In the genomic region with DNA sequence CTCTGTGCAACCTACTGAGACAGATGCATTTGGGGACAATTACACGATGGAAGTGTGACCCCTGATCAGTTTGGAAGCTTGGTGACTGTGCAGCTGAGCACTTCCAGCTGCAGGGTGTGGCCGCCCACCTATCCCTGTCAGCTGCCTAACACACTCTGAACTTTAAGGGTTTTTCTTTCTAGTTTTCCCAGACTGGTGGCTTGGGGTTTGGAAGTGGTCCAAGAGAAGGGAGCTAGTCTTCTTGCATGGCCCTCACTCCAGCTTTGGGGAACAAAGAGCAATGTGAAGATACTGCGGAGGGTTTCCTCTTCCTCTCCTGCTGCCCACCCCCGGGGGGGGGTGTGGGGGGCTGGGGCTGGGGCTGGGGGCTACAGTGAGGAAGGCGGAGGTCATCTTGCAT, we compare ENCODE assay signal across 10 mouse cellular contexts. TPM values are rescaled to one million over a fixed set of nuclear protein-coding genes. Genes with fewer than 3 reads are reported as not detected.
DNase-seq lines count a peak whose midpoint lies in the region; ATAC-seq and TF ChIP-seq lines count a peak whose summit lies in the region.
"Had no signal": no experiment of that assay in that cellular context is flagged by ENCODE, and none has a peak within 500 bp of the region (broad histone marks: within the 10 kb centered on the region; RNA-seq: fewer than 3 reads in every experiment).

No protein-coding gene starts in this region.

- H3K9me3 ChIP-seq in intestine, embryonic 14.5 days (ENCODE audit: control insufficient read depth, low read length): no peaks in the 10 kb centered on the region
- no peaks in the 10 kb centered on the region for H3K9me3 ChIP-seq in intestine, postnatal 0 days (ENCODE audit: control insufficient read depth)
- H3K9me3 ChIP-seq in MEL (replicated peaks; ENCODE audit: insufficient read depth, low read length): no peaks in the 10 kb centered on the region
- no peaks in the 10 kb centered on the region for H3K9me3 ChIP-seq in forebrain, embryonic 11.5 days (ENCODE audit: control insufficient read depth, low read length)
- H3K9me3 ChIP-seq in limb, embryonic 14.5 days (ENCODE audit: control insufficient read depth, low read length): no peaks in the 10 kb centered on the region

- H3K4me2 ChIP-seq in intestine, embryonic 14.5 days (ENCODE audit: low read length): peak overlapping the region; percentile 7
- no peak overlapping the region for H3K4me2 ChIP-seq in intestine, postnatal 0 days (replicated peaks; ENCODE audit: low read depth)
- H3K4me2 ChIP-seq in forebrain, embryonic 11.5 days (ENCODE audit: low read depth, low read length, severe bottlenecking): peak overlapping the region; percentile 91
- H3K4me2 ChIP-seq in limb, embryonic 14.5 days (replicated peaks; ENCODE audit: low read depth, low read length, severe bottlenecking): peak overlapping the region; percentile 97
- H3K4me2 ChIP-seq: heart, embryonic 11.5 days had no signal

- no peak for TF ChIP-seq CTCF in intestine, postnatal 0 days (IDR thresholded peaks at IDR 0.05; ENCODE audit: low read depth)
- no peak for TF ChIP-seq CTCF in MEL (IDR thresholded peaks at IDR 0.05 in 2 of 3, conservative IDR thresholded peaks at IDR 0.05 in 1 of 3; ENCODE audit: control insufficient read depth in 1 of 3, insufficient read depth in 1 of 3, low read depth in 2 of 3, low read length in 3 of 3, poor library complexity in 1 of 3, severe bottlenecking in 1 of 3)

- DNase-seq in intestine, embryonic 14.5 days (ENCODE audit: low spot score): no peak
- DNase-seq in MEL (ENCODE audit: low read depth, low spot score): peak; percentile 51
- no peak for DNase-seq in forebrain, embryonic 11.5 days (ENCODE audit: low spot score)
- no peak for DNase-seq in limb, embryonic 14.5 days (ENCODE audit: low spot score)
- no peak for DNase-seq in gastrocnemius, postnatal 10 days
- no peak for DNase-seq in ovary, postnatal 10 days (ENCODE audit: low spot score)
- no peak for DNase-seq in lung, postnatal 10 days
- DNase-seq: B cell, adult 2 months had no signal

- no peaks in the 10 kb centered on the region for H3K27me3 ChIP-seq in intestine, embryonic 14.5 days (replicated peaks; ENCODE audit: control insufficient read depth, insufficient read depth, low read length)
- H3K27me3 ChIP-seq in intestine, postnatal 0 days (replicated peaks; ENCODE audit: control insufficient read depth, insufficient read depth, low read length): peaks cover 4% of the 10 kb centered on the region; the same call in 1 of the 2 replicates
- no peaks in the 10 kb centered on the region for H3K27me3 ChIP-seq in MEL (ENCODE audit: control insufficient read depth in 1 of 2, insufficient read depth in 2 of 2, low read length in 2 of 2)
- peaks cover 7% of the 10 kb centered on the region; the same call in 1 of the 2 replicates for H3K27me3 ChIP-seq in forebrain, embryonic 11.5 days (ENCODE audit: control insufficient read depth, insufficient read depth, low read length)
- no peaks in the 10 kb centered on the region for H3K27me3 ChIP-seq in limb, embryonic 14.5 days (ENCODE audit: control insufficient read depth, insufficient read depth, low read length)

- ATAC-seq in intestine, embryonic 14.5 days (replicated peaks; ENCODE audit: low FRiP score, low TSS enrichment, low read depth): no peak
- no peak for ATAC-seq in intestine, postnatal 0 days
- no peak for ATAC-seq in forebrain, embryonic 11.5 days (replicated peaks; ENCODE audit: low FRiP score)
- ATAC-seq in limb, embryonic 14.5 days (ENCODE audit: low FRiP score, low read depth): no peak

- H3K36me3 ChIP-seq in intestine, embryonic 14.5 days (ENCODE audit: control insufficient read depth, insufficient read depth, low read length): no peaks in the 10 kb centered on the region
- peaks cover 26% of the 10 kb centered on the region for H3K36me3 ChIP-seq in intestine, postnatal 0 days (ENCODE audit: control insufficient read depth, insufficient read depth)
- H3K36me3 ChIP-seq in MEL (ENCODE audit: control insufficient read depth in 1 of 2, insufficient read depth in 2 of 2, low read length in 2 of 2): peaks cover 0 to 8% of the 10 kb centered on the region in 2 experiments; a peak in 2 of 4 replicates
- no peaks in the 10 kb centered on the region for H3K36me3 ChIP-seq in forebrain, embryonic 11.5 days (ENCODE audit: control insufficient read depth, insufficient read depth, low read length)
- 0 out of 2 replicates have a peak, but pooled peaks cover 3% of the 10 kb centered on the region for H3K36me3 ChIP-seq in limb, embryonic 14.5 days (ENCODE audit: control insufficient read depth, insufficient read depth, low read length)

- peak in 1 of 2 experiments; percentile 11; a peak in 1 of 4 replicates for TF ChIP-seq EP300 in MEL (IDR thresholded peaks at IDR 0.05; ENCODE audit: low read depth in 1 of 2, low read length in 2 of 2)

- H3K9ac ChIP-seq in intestine, embryonic 14.5 days (ENCODE audit: low read length): no peak overlapping the region
- H3K9ac ChIP-seq in intestine, postnatal 0 days (ENCODE audit: low read depth, low read length): no peak overlapping the region
- H3K9ac ChIP-seq in MEL (ENCODE audit: control insufficient read depth, low read depth, low read length, poor library complexity, severe bottlenecking): no peak overlapping the region
- H3K9ac ChIP-seq in forebrain, embryonic 11.5 days (ENCODE audit: low read length): peak overlapping the region; percentile 91
- no peak overlapping the region for H3K9ac ChIP-seq in limb, embryonic 14.5 days (ENCODE audit: low read depth, low read length, severe bottlenecking)

- TF ChIP-seq POLR2A in MEL (IDR thresholded peaks at IDR 0.05; ENCODE audit: control insufficient read depth in 1 of 2, insufficient read depth in 1 of 2, low read depth in 1 of 2, low read length in 2 of 2, poor library complexity in 1 of 2): no peak
- no peak for TF ChIP-seq POLR2A in limb, embryonic 14.5 days (IDR thresholded peaks at IDR 0.05; ENCODE audit: borderline replicate concordance, extremely low read depth, insufficient read depth, insufficient read length)

- TF ChIP-seq RAD21 in MEL (IDR thresholded peaks at IDR 0.05; ENCODE audit: low read depth, low read length): no peak; the same call in 1 of the 2 replicates

- 69% methylated on average over 5 of the region's 5 CpGs for WGBS in intestine, embryonic 14.5 days
- 78% methylated on average over 5 of the region's 5 CpGs for WGBS in intestine, postnatal 0 days
- WGBS in forebrain, embryonic 11.5 days: 56% methylated on average over 5 of the region's 5 CpGs
- 46% methylated on average over 5 of the region's 5 CpGs for WGBS in limb, embryonic 14.5 days

- no peak overlapping the region for H3K4me3 ChIP-seq in intestine, embryonic 14.5 days (ENCODE audit: low read depth, low read length)
- H3K4me3 ChIP-seq in intestine, postnatal 0 days (ENCODE audit: low read depth, low read length): no peak overlapping the region
- no peak overlapping the region for H3K4me3 ChIP-seq in MEL (ENCODE audit: control insufficient read depth in 1 of 2, insufficient read depth in 1 of 2, low read depth in 2 of 2, low read length in 2 of 2)
- H3K4me3 ChIP-seq in forebrain, embryonic 11.5 days (ENCODE audit: low read depth, low read length): peak overlapping the region; percentile 75
- peak overlapping the region; percentile 75 for H3K4me3 ChIP-seq in limb, embryonic 14.5 days (replicated peaks; ENCODE audit: low read length)

- H3K79me2 ChIP-seq in MEL (ENCODE audit: control insufficient read depth, insufficient read depth, low read length, poor library complexity): peaks cover 2% of the 10 kb centered on the region; the same call in 1 of the 2 replicates

- no peak overlapping the region for H3K27ac ChIP-seq in intestine, embryonic 14.5 days (ENCODE audit: low read depth)
- no peak overlapping the region for H3K27ac ChIP-seq in intestine, postnatal 0 days (ENCODE audit: low read depth, low read length)
- H3K27ac ChIP-seq in MEL (ENCODE audit: control insufficient read depth, low read depth, low read length): no peak overlapping the region
- no peak overlapping the region for H3K27ac ChIP-seq in forebrain, embryonic 11.5 days (ENCODE audit: low read depth, low read length)
- no peak overlapping the region for H3K27ac ChIP-seq in limb, embryonic 14.5 days (replicated peaks; ENCODE audit: low read depth, low read length)

- peaks cover 19% of the 10 kb centered on the region; the same call in 1 of the 2 replicates for H3K4me1 ChIP-seq in intestine, embryonic 14.5 days (replicated peaks; ENCODE audit: control insufficient read depth, insufficient read depth, low read length)
- H3K4me1 ChIP-seq in intestine, postnatal 0 days (replicated peaks; ENCODE audit: control insufficient read depth, insufficient read depth, low read length): no peaks in the 10 kb centered on the region
- peaks cover 0 to 17% of the 10 kb centered on the region in 2 experiments; a peak in 1 of 4 replicates for H3K4me1 ChIP-seq in MEL (ENCODE audit: control insufficient read depth in 1 of 2, insufficient read depth in 2 of 2, low read length in 2 of 2)
- peaks cover 13% of the 10 kb centered on the region; the same call in 1 of the 2 replicates for H3K4me1 ChIP-seq in forebrain, embryonic 11.5 days (replicated peaks; ENCODE audit: control insufficient read depth, insufficient read depth, low read length)
- peaks cover 18% of the 10 kb centered on the region for H3K4me1 ChIP-seq in limb, embryonic 14.5 days (ENCODE audit: control insufficient read depth, insufficient read depth, low read length)

RNA-seq across cellular contexts. Expression of a gene that starts 2.6 kb away (rescaled TPM):
- 1.4 TPM in 2 replicates for polyA plus RNA-seq in intestine, embryonic 14.5 days (2014; fragmentation: Nextera tagmentation; extraction: Ambion mirVana)
- 0.61 and 0.64 TPM in 2 replicates for polyA plus RNA-seq in intestine, postnatal 0 days (2015; fragmentation: Nextera tagmentation; extraction: Ambion mirVana)
- 0.88 and 1.2 TPM in 2 replicates for total RNA-seq in MEL (2012; rRNA removed)
- polyA plus RNA-seq in MEL (2012; ENCODE audit: insufficient read depth in 1 of 2, insufficient read length in 2 of 2, low read depth in 1 of 2, low replicate concordance in 2 of 2, missing spikeins in 1 of 2): 1 to 10 TPM in 1 of 2 experiments, not detected in 1; 1.1 TPM
- 15.7 and 18.4 TPM in 2 replicates for polyA plus RNA-seq in forebrain, embryonic 11.5 days (2014; fragmentation: Nextera tagmentation; extraction: Ambion mirVana)
- 12.3 and 12.6 TPM in 2 replicates for polyA plus RNA-seq in limb, embryonic 14.5 days (2012; rRNA removed)
- polyA plus RNA-seq in limb, embryonic 14.5 days (2014; fragmentation: Nextera tagmentation; extraction: Ambion mirVana): 2.8 and 3.0 TPM in 2 replicates
- 1 to 10 TPM; 5.5 to 7.2 TPM for total RNA-seq in gastrocnemius, postnatal 10 days (2021)

RNA-seq across cellular contexts. Expression of a gene that starts 51.0 kb away (rescaled TPM):
- 275 and 293 TPM in 2 replicates for polyA plus RNA-seq in intestine, embryonic 14.5 days (2014; fragmentation: Nextera tagmentation; extraction: Ambion mirVana)
- 156 and 171 TPM in 2 replicates for polyA plus RNA-seq in intestine, postnatal 0 days (2015; fragmentation: Nextera tagmentation; extraction: Ambion mirVana)
- 110 and 153 TPM in 2 replicates for total RNA-seq in MEL (2012; rRNA removed)
- 100 to 1,000 TPM; 184 to 324 TPM for polyA plus RNA-seq in MEL (2012; ENCODE audit: insufficient read depth in 1 of 2, insufficient read length in 2 of 2, low read depth in 1 of 2, low replicate concordance in 2 of 2, missing spikeins in 1 of 2)
- 333 and 347 TPM in 2 replicates for polyA plus RNA-seq in forebrain, embryonic 11.5 days (2014; fragmentation: Nextera tagmentation; extraction: Ambion mirVana)
- polyA plus RNA-seq in limb, embryonic 14.5 days (2012; rRNA removed): 86.9 and 87.4 TPM in 2 replicates
- 261 and 264 TPM in 2 replicates for polyA plus RNA-seq in limb, embryonic 14.5 days (2014; fragmentation: Nextera tagmentation; extraction: Ambion mirVana)
- 100 to 1,000 TPM; 121 to 126 TPM for total RNA-seq in gastrocnemius, postnatal 10 days (2021)

Comparison
In these comparisons a context has a peak if more than half of its experiments do, and no peak if none do; other contexts are left out.
1. H3K4me3 ChIP-seq: peak in forebrain, embryonic 11.5 days (single experiment) and limb, embryonic 14.5 days (single experiment); none in intestine, embryonic 14.5 days (single experiment), intestine, postnatal 0 days (single experiment) and MEL (0 of 2).